In the genomic region with DNA sequence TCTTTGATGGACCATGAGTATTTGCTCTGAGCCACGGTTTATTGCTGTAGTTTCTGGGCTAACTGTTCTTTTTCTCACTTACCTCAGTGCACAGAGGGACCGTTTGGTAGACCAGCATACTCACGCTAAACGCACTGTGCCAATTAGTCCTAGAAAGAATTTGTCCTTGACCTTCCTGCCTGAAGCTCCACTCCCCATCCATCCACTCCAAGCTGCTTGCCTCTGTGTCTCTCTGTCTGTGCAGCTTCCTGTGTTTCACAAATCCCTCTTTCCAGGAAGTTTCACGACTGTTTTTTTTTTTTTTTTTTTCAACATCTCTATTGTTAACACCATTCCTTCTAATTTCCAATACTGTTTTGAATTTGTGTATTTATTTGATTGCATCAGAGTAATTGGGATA, we compare ENCODE assay signal across 21 mouse cellular contexts.
DNase-seq lines count a peak whose midpoint lies in the region; ATAC-seq and TF ChIP-seq lines count a peak whose summit lies in the region.
"Had no signal": no experiment of that assay in that cellular context is flagged by ENCODE, and none has a peak within 500 bp of the region (broad histone marks: within the 10 kb centered on the region; RNA-seq: fewer than 3 reads in every experiment).

No protein-coding gene starts in this region.

- H3K27me3 ChIP-seq in heart, embryonic 16.5 days (ENCODE audit: control insufficient read depth, insufficient read depth, low read length) = no peaks in the 10 kb centered on the region
- no peaks in the 10 kb centered on the region for H3K27me3 ChIP-seq in heart, adult 2 months (ENCODE audit: control insufficient read depth, insufficient read depth, low read length)
- H3K27me3 ChIP-seq: embryonic facial prominence, embryonic 13.5 days; heart, embryonic 13.5 days; hindbrain, embryonic 12.5 days; Patski had no signal

- peaks cover 11% of the 10 kb centered on the region for H3K4me1 ChIP-seq in heart, embryonic 16.5 days (ENCODE audit: control insufficient read depth, insufficient read depth, low read length)
- H3K4me1 ChIP-seq in heart, adult 2 months (ENCODE audit: control insufficient read depth, insufficient read depth, low read length) = no peaks in the 10 kb centered on the region
- H3K4me1 ChIP-seq in ES-E14 (ENCODE audit: control insufficient read depth in 2 of 2, insufficient read depth in 2 of 2, low read length in 2 of 2, poor library complexity in 1 of 2) = peaks cover 4 to 5% of the 10 kb centered on the region in 2 experiments; a peak in 3 of 4 replicates
- H3K4me1 ChIP-seq: hindbrain, embryonic 12.5 days had no signal

- no peak overlapping the region for H3K27ac ChIP-seq in heart, embryonic 16.5 days (ENCODE audit: low read length)
- no peak overlapping the region for H3K27ac ChIP-seq in heart, adult 2 months
- no peak overlapping the region for H3K27ac ChIP-seq in ES-E14 (ENCODE audit: insufficient read depth, low read depth, low read length, poor library complexity, severe bottlenecking)
- H3K27ac ChIP-seq: embryonic facial prominence, embryonic 13.5 days; gastrocnemius, adult 2 months; heart, embryonic 13.5 days; hindbrain, embryonic 12.5 days had no signal

- DNase-seq in adrenal gland, postnatal 14 days = peak; percentile 11
- no peak for DNase-seq in adrenal gland, postnatal 10 days
- no peak for DNase-seq in heart, adult 2 months
- no peak for DNase-seq in ES-E14 (ENCODE audit: low read depth, low spot score)
- no peak for DNase-seq in thymus, adult 18-20 months
- DNase-seq: cerebellum, adult 11-12 months; cerebellum, adult 9-10 months; cerebellum, postnatal 25 days; gastrocnemius, adult 2 months; gastrocnemius, postnatal 25 days; heart, postnatal 10 days; heart, postnatal 4 days; kidney, adult 11 months; kidney, adult 9 months had no signal

- H3K4me2 ChIP-seq in heart, embryonic 16.5 days (ENCODE audit: low read depth, low read length) = no peak overlapping the region
- H3K4me2 ChIP-seq: embryonic facial prominence, embryonic 13.5 days; heart, embryonic 13.5 days; hindbrain, embryonic 12.5 days had no signal

- 31% methylated on average over 5 of the region's 5 CpGs for WGBS in heart, embryonic 16.5 days
- WGBS in heart, adult 2 months = 46% methylated on average over 5 of the region's 5 CpGs

- no peaks in the 10 kb centered on the region for H3K79me2 ChIP-seq in heart, adult 2 months (replicated peaks; ENCODE audit: control insufficient read depth, insufficient read depth, low read length)

- TF ChIP-seq POLR2A in heart, adult 2 months (IDR thresholded peaks at IDR 0.05; ENCODE audit: insufficient read depth, low read depth, low read length) = no peak

- in situ Hi-C loops in ES-E14 (cut with MboI; ENCODE audit: low sequenced_read_pairs in 2 of 2, unreplicated experiment in 2 of 2) = no loop called here

- no peak overlapping the region for H3K9ac ChIP-seq in heart, embryonic 16.5 days (ENCODE audit: low read length)
- H3K9ac ChIP-seq in heart, adult 2 months (ENCODE audit: low read depth, low read length) = no peak overlapping the region
- no peak overlapping the region for H3K9ac ChIP-seq in ES-E14 (ENCODE audit: insufficient read depth, low read depth, low read length, poor library complexity, severe bottlenecking)
- H3K9ac ChIP-seq: embryonic facial prominence, embryonic 13.5 days; heart, embryonic 13.5 days; hindbrain, embryonic 12.5 days had no signal

- no peak for TF ChIP-seq EP300 in heart, adult 2 months (IDR thresholded peaks at IDR 0.05; ENCODE audit: insufficient read depth, low read depth, low read length)

- H3K9me3 ChIP-seq in heart, embryonic 16.5 days (replicated peaks; ENCODE audit: control insufficient read depth, low read length) = no peaks in the 10 kb centered on the region
- no peaks in the 10 kb centered on the region for H3K9me3 ChIP-seq in ES-E14 (ENCODE audit: control insufficient read depth, insufficient read depth, low read depth, low read length)
- H3K9me3 ChIP-seq: embryonic facial prominence, embryonic 13.5 days; heart, embryonic 13.5 days; hindbrain, embryonic 12.5 days had no signal

- no peak overlapping the region for H3K4me3 ChIP-seq in heart, embryonic 16.5 days (ENCODE audit: low read length)
- H3K4me3 ChIP-seq in heart, adult 2 months = no peak overlapping the region
- H3K4me3 ChIP-seq in ES-E14 (ENCODE audit: insufficient read depth in 1 of 2, low read depth in 1 of 2, low read length in 2 of 2, poor library complexity in 1 of 2, severe bottlenecking in 1 of 2) = no peak overlapping the region
- H3K4me3 ChIP-seq: embryonic facial prominence, embryonic 13.5 days; gastrocnemius, adult 2 months; heart, embryonic 13.5 days; hindbrain, embryonic 12.5 days had no signal

- TF ChIP-seq CTCF in heart, adult 2 months (IDR thresholded peaks at IDR 0.05) = no peak

- ATAC-seq in heart, embryonic 16.5 days (replicated peaks; ENCODE audit: extremely low read depth, insufficient read depth, low FRiP score) = peak; percentile 77; the same call in 1 of the 2 replicates
- ATAC-seq: forebrain, embryonic 14.5 days; hindbrain, embryonic 16.5 days; Patski had no signal

- H3K36me3 ChIP-seq in heart, embryonic 16.5 days (ENCODE audit: control insufficient read depth, insufficient read depth) = no peaks in the 10 kb centered on the region
- H3K36me3 ChIP-seq in heart, adult 2 months (ENCODE audit: control insufficient read depth, insufficient read depth, low read length) = no peaks in the 10 kb centered on the region; the same call in 1 of the 2 replicates
- H3K36me3 ChIP-seq in ES-E14 (ENCODE audit: control insufficient read depth, insufficient read depth, low read length, poor library complexity, severe bottlenecking) = no peaks in the 10 kb centered on the region
- H3K36me3 ChIP-seq: embryonic facial prominence, embryonic 13.5 days; heart, embryonic 13.5 days; hindbrain, embryonic 12.5 days had no signal

- intact Hi-C loops in heart, adult 2 months (cut with DNase I) = no loop called here

TF ChIP-seq in ES-E14, 5 proteins besides CTCF, POLR2A, EP300 and RAD21:
- TF ChIP-seq CHD2 (IDR thresholded peaks at IDR 0.05; ENCODE audit: low read depth, low read length) (no peak), ZNF384 (IDR thresholded peaks at IDR 0.05; ENCODE audit: low read depth, low read length) (peak; percentile 88)
